Mouse (Mus musculus): ENCODE results near the gene Gm17606. TPM values are rescaled to one million over a fixed set of nuclear protein-coding genes. Genes with fewer than 3 reads are reported as not detected.

Gm17606 gene
- polyA plus RNA-seq, 1 experiment from 2014 or later = not detected

DNA sequence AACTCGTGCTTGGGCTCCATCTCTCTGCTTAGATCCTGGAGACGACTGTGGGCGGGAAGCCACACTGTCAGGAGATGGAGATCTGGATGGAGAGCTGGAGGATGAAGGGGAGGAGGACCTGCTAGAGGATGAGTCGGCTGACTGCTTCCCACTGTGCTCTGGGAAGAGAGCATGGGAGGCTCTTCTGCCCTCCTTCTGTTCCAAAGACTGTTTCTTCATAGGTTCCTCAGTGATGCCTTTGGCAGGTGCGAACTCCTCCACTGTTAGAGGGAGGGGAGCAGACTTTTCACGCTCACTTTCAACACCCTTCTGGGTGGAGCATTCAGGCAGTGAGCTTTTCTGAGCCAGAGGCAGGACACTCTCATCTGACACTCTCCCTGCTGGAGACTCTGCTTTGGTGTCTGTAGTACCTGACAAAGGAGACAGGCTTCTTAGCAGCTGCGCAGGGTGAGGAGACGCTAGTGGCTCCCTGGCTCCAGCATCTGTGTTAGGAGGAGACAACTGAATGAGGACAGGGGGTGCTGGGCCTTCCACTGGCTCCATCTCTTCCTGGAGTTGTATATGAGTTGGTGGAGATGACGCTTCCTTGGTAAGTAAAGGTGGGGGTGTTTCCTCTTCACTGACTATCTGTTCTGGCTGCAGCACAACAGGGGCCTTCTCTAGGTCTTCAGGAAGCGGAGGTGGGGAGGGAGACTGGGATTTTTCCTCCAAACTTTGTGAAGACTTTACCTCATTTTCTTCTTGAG, 23.9 kb downstream of the Gm17606 start:
- H3K36me3 ChIP-seq (ENCODE audit: control insufficient read depth, insufficient read depth) = peaks cover 76% of the 10 kb centered on the region
- H3K4me3 ChIP-seq (ENCODE audit: low read length) = no peak overlapping the region
- H3K4me1 ChIP-seq (ENCODE audit: control insufficient read depth, insufficient read depth, low read length) = no peaks in the 10 kb centered on the region
- no peaks in the 10 kb centered on the region for H3K9me3 ChIP-seq (replicated peaks; ENCODE audit: control insufficient read depth, low read length)
- 86% methylated on average over 10 of the region's 10 CpGs for WGBS
- no peaks in the 10 kb centered on the region for H3K27me3 ChIP-seq (ENCODE audit: control insufficient read depth, insufficient read depth, low read length)
- no peak overlapping the region for H3K27ac ChIP-seq (ENCODE audit: low read length)
- ATAC-seq (replicated peaks; ENCODE audit: extremely low read depth, insufficient read depth, low FRiP score) = no peak
- no peak overlapping the region for H3K4me2 ChIP-seq (ENCODE audit: low read depth, low read length)
- H3K9ac ChIP-seq (ENCODE audit: low read length) = no peak overlapping the region

DNA sequence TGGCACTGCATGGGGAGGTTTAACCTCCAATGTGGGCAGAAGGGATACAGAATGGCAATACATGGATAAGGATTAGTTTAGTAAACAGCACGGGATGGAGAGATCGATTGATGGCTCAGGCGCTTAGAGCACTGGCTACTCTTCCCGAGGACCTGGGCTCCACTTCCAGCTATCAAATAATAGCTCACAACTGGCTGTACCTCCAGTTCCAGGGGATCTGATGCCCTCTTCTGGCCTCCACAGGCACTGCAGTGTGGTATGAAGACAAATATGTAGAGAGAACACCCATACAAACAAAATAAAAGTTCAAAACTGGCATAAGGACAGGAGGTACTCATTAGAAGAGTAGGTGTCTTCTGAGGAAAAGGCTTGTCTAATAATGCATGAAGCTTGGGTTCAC, 28.6 kb downstream of the Gm17606 start:
- ATAC-seq (replicated peaks; ENCODE audit: extremely low read depth, insufficient read depth, low FRiP score) = no peak
- WGBS = 80% methylated on average over 4 of the region's 4 CpGs
- no peak overlapping the region for H3K4me3 ChIP-seq (ENCODE audit: low read length)
- no peaks in the 10 kb centered on the region for H3K4me1 ChIP-seq (ENCODE audit: control insufficient read depth, insufficient read depth, low read length)
- H3K9ac ChIP-seq (ENCODE audit: low read length) = no peak overlapping the region
- no peak overlapping the region for H3K27ac ChIP-seq (ENCODE audit: low read length)
- peaks cover 48% of the 10 kb centered on the region for H3K36me3 ChIP-seq (ENCODE audit: control insufficient read depth, insufficient read depth)
- H3K9me3 ChIP-seq (replicated peaks; ENCODE audit: control insufficient read depth, low read length) = no peaks in the 10 kb centered on the region
- no peak overlapping the region for H3K4me2 ChIP-seq (ENCODE audit: low read depth, low read length)
- H3K27me3 ChIP-seq (ENCODE audit: control insufficient read depth, insufficient read depth, low read length) = no peaks in the 10 kb centered on the region

DNA sequence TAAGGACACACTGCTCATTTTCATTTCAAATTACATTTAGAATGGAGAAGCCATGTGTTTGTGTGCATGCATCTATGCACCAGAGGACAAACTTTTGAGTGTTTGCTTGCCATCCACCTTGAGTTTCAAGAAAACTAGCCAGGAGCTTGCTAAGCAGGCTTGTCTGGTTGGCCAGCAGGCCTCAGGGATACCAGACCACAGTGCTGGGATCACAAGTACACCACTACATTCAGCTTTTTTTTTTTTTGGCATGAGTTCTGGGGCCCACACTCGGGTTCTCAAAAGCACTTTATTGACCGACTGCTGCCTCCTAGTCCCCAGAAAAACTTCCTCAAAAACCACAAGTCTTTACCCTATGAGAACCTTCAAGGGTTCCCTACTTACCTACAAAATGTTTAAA, 33.6 kb downstream of the Gm17606 start:
- no peak overlapping the region for H3K27ac ChIP-seq (ENCODE audit: low read length)
- no peak overlapping the region for H3K4me3 ChIP-seq (ENCODE audit: low read length)
- H3K9me3 ChIP-seq (replicated peaks; ENCODE audit: control insufficient read depth, low read length) = no peaks in the 10 kb centered on the region
- no peak overlapping the region for H3K4me2 ChIP-seq (ENCODE audit: low read depth, low read length)
- 57% methylated on average over 2 of the region's 2 CpGs for WGBS
- no peak for ATAC-seq (replicated peaks; ENCODE audit: extremely low read depth, insufficient read depth, low FRiP score)
- H3K27me3 ChIP-seq (ENCODE audit: control insufficient read depth, insufficient read depth, low read length) = no peaks in the 10 kb centered on the region
- H3K4me1 ChIP-seq (ENCODE audit: control insufficient read depth, insufficient read depth, low read length) = peaks cover 3% of the 10 kb centered on the region; the same call in 1 of the 2 replicates
- H3K9ac ChIP-seq (ENCODE audit: low read length) = no peak overlapping the region
- peaks cover 38% of the 10 kb centered on the region for H3K36me3 ChIP-seq (ENCODE audit: control insufficient read depth, insufficient read depth)

- H3K27ac ChIP-seq (ENCODE audit: low read length) = no peak overlapping the region
- H3K4me2 ChIP-seq (ENCODE audit: low read depth, low read length) = no peak overlapping the region
- H3K9ac ChIP-seq (ENCODE audit: low read length) = no peak overlapping the region
- no peaks in the 10 kb centered on the region for H3K27me3 ChIP-seq (ENCODE audit: control insufficient read depth, insufficient read depth, low read length)
- H3K4me3 ChIP-seq (ENCODE audit: low read length) = no peak overlapping the region
- peaks cover 40% of the 10 kb centered on the region for H3K36me3 ChIP-seq (ENCODE audit: control insufficient read depth, insufficient read depth)
- H3K9me3 ChIP-seq (replicated peaks; ENCODE audit: control insufficient read depth, low read length) = no peaks in the 10 kb centered on the region
- H3K4me1 ChIP-seq (ENCODE audit: control insufficient read depth, insufficient read depth, low read length) = peaks cover 3% of the 10 kb centered on the region; the same call in 1 of the 2 replicates
- ATAC-seq (replicated peaks; ENCODE audit: extremely low read depth, insufficient read depth, low FRiP score) = no peak
- WGBS = 83% methylated on average over 5 of the region's 5 CpGs
Measured at GRCm38 (mm10) chr14:54676290-54676689, 35.5 kb downstream of the Gm17606 start.

DNA sequence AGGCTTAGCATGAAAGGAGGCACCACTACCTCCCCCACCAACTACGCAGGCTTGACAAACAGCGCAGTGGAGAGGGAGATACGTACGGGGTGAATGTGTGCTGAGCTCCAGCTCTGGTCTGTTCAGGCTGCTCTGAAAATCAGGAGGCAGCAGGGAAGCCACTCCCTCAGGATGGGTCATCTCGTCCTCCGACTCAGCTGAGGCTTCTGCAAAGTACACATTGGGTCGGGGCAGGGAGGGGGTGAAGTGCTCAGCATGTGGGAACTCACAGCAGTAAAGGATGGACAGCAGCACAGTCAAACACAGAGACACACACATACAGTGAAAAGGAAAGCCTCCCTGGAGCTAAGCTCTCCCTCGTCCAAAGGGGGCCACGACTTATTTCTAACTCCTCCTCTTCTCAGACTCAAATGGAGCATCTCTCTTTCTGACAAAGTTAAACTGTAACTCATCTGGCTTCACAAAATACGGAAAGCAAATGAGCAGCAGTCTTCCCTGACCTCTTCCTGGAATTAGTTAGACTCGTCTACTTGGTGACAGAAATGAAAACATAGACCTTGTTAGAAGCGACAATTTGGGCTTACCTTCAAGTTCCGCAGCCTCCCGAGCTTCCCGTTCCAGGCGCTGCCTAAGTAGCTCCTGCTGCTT, 38.0 kb downstream of the Gm17606 start:
- Histone ChIP-seq H3K9me3 (replicated peaks; ENCODE audit: control insufficient read depth, low read length) (no peaks in the 10 kb centered on the region), H3K27me3 (ENCODE audit: control insufficient read depth, insufficient read depth, low read length) (no peaks in the 10 kb centered on the region), H3K27ac (ENCODE audit: low read length) (no peak overlapping the region), H3K36me3 (ENCODE audit: control insufficient read depth, insufficient read depth) (peaks cover 36% of the 10 kb centered on the region), H3K4me3 (ENCODE audit: low read length) (no peak overlapping the region), H3K9ac (ENCODE audit: low read length) (no peak overlapping the region), H3K4me1 (ENCODE audit: control insufficient read depth, insufficient read depth, low read length) (peaks cover 5% of the 10 kb centered on the region; the same call in 1 of the 2 replicates), H3K4me2 (ENCODE audit: low read depth, low read length) (no peak overlapping the region)
- no peak for ATAC-seq (replicated peaks; ENCODE audit: extremely low read depth, insufficient read depth, low FRiP score)
- 86% methylated on average over 16 of the region's 16 CpGs for WGBS

- H3K27ac ChIP-seq (ENCODE audit: low read length) = no peak overlapping the region
- H3K27me3 ChIP-seq (ENCODE audit: control insufficient read depth, insufficient read depth, low read length) = no peaks in the 10 kb centered on the region
- no peak overlapping the region for H3K4me2 ChIP-seq (ENCODE audit: low read depth, low read length)
- H3K36me3 ChIP-seq (ENCODE audit: control insufficient read depth, insufficient read depth) = peaks cover 24% of the 10 kb centered on the region
- H3K9ac ChIP-seq (ENCODE audit: low read length) = no peak overlapping the region
- ATAC-seq (replicated peaks; ENCODE audit: extremely low read depth, insufficient read depth, low FRiP score) = no peak
- no peaks in the 10 kb centered on the region for H3K9me3 ChIP-seq (replicated peaks; ENCODE audit: control insufficient read depth, low read length)
- 84% methylated on average over 3 of the region's 3 CpGs for WGBS
- no peak overlapping the region for H3K4me3 ChIP-seq (ENCODE audit: low read length)
- peaks cover 13% of the 10 kb centered on the region for H3K4me1 ChIP-seq (ENCODE audit: control insufficient read depth, insufficient read depth, low read length)
Measured at GRCm38 (mm10) chr14:54682396-54682795, 41.6 kb downstream of the Gm17606 start.

DNA sequence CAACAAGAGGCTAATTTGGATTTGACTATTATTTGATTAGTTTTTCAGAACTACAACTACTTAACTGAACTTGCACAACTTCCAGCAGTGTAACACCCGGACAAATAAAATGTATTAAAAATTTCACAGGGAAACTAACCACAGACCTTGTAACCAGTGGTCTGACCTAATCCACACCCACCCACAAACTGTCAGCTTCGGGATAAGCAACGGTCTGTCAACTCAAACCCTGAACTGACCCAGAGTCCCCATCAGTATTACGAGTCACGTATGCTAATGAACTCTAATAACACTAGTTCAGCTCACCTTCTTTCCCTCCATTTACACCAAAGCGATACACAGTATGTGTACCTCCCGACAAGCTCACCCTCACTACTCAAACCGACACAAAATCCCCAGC, 44.7 kb downstream of the Gm17606 start:
- H3K4me3 ChIP-seq (ENCODE audit: low read length) = peak overlapping the region; percentile 96
- H3K4me2 ChIP-seq (ENCODE audit: low read depth, low read length) = peak overlapping the region; percentile 92
- H3K27me3 ChIP-seq (ENCODE audit: control insufficient read depth, insufficient read depth, low read length) = no peaks in the 10 kb centered on the region
- peak overlapping the region; percentile 100 for H3K9ac ChIP-seq (ENCODE audit: low read length)
- peaks cover 27% of the 10 kb centered on the region for H3K4me1 ChIP-seq (ENCODE audit: control insufficient read depth, insufficient read depth, low read length)
- no peaks in the 10 kb centered on the region for H3K9me3 ChIP-seq (replicated peaks; ENCODE audit: control insufficient read depth, low read length)
- peaks cover 19% of the 10 kb centered on the region for H3K36me3 ChIP-seq (ENCODE audit: control insufficient read depth, insufficient read depth)
- ATAC-seq (replicated peaks; ENCODE audit: extremely low read depth, insufficient read depth, low FRiP score) = no peak
- H3K27ac ChIP-seq (ENCODE audit: low read length) = peak overlapping the region; percentile 99
- 8% methylated on average over 8 of the region's 8 CpGs for WGBS

DNA sequence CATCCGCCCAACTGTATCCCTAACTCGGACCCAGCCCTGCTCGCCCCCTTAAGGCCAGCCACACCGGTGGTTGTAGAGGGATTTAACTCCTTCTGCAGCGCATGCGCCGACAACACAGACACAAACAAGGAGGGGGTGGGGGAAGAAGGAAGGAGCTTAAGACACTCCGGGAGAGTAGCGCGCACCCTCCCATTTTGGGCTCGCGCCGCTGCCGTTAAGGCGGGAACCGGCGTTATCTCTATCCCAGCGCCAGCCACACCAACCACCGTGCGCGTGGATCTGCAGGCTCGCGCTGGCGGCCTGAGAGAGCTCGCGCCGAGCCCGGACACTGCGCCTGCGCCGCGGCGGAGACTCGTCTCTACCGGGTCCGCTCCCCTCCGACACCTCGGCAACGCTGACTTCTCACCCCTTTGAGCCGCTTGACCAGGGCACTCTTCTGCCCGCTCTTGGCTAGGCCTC, 45.3 kb downstream of the Gm17606 start, which contains the start of gene 1700123O20Rik:
Gene 1700123O20Rik, plus strand, starts transcription at position 154 of the 459 bp plus-strand sequence.
- 0% methylated on average over 41 of the region's 41 CpGs for WGBS

DNA sequence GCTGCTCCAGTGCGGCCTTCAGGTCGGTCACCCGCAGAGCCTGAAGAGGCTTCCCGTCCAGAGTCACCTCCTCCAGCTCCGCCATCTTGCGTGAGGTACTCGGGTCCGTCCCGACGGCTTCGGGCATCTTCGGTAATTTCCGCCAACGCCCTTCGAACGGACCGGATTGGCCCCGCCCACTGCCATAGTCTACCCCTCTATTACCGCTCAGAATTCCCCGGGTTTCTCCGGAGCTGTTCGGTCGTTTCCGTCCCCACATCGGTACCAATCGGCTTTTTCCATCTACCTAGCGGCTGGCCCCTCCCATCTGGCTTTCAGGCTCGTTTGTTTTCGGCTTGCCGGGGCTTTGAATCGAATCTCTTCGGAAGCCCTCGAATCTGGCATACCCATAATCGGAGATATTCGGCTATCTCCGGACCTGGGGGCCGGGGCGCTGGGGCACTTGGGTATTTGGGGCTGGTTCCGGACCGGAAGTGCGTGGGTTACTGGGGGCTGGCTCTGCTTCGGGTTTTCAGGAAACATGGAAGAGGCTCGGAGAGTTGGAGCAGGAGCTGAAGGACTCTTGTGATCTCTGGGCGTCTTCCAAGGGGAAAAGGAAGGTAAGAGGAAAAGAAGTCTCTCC, 45.9 kb downstream of the Gm17606 start, which contains the start of gene Acin1:
Gene Acin1, minus strand, starts transcription at position 410 of the 622 bp plus-strand sequence.
- Histone ChIP-seq H3K4me1 (ENCODE audit: control insufficient read depth, insufficient read depth, low read length) (peaks cover 27% of the 10 kb centered on the region), H3K9me3 (replicated peaks; ENCODE audit: control insufficient read depth, low read length) (no peaks in the 10 kb centered on the region), H3K27me3 (ENCODE audit: control insufficient read depth, insufficient read depth, low read length) (no peaks in the 10 kb centered on the region), H3K27ac (ENCODE audit: low read length) (peak within 1 kb of the TSS; percentile 99), H3K4me3 (ENCODE audit: low read length) (peak within 1 kb of the TSS; percentile 96), H3K36me3 (ENCODE audit: control insufficient read depth, insufficient read depth) (peaks cover 19% of the 10 kb centered on the region), H3K9ac (ENCODE audit: low read length) (peak within 1 kb of the TSS; percentile 100), H3K4me2 (ENCODE audit: low read depth, low read length) (peak within 1 kb of the TSS; percentile 92)
- ATAC-seq (replicated peaks; ENCODE audit: extremely low read depth, insufficient read depth, low FRiP score) = peak; percentile 97
- WGBS = 0% methylated on average over 44 of the region's 44 CpGs

More for the DNA sequence above, 45.3 kb downstream of the Gm17606 start, which contains the start of gene 1700123O20Rik:
- H3K4me1 ChIP-seq (ENCODE audit: control insufficient read depth, insufficient read depth, low read length) = peaks cover 27% of the 10 kb centered on the region
- H3K36me3 ChIP-seq (ENCODE audit: control insufficient read depth, insufficient read depth) = peaks cover 19% of the 10 kb centered on the region
- H3K9me3 ChIP-seq (replicated peaks; ENCODE audit: control insufficient read depth, low read length) = no peaks in the 10 kb centered on the region
- H3K4me2 ChIP-seq (ENCODE audit: low read depth, low read length) = peak within 1 kb of the TSS; percentile 92
- peak within 1 kb of the TSS; percentile 100 for H3K9ac ChIP-seq (ENCODE audit: low read length)
- H3K27me3 ChIP-seq (ENCODE audit: control insufficient read depth, insufficient read depth, low read length) = no peaks in the 10 kb centered on the region
- H3K4me3 ChIP-seq (ENCODE audit: low read length) = peak within 1 kb of the TSS; percentile 96
- peak; percentile 72 for ATAC-seq (replicated peaks; ENCODE audit: extremely low read depth, insufficient read depth, low FRiP score)
- H3K27ac ChIP-seq (ENCODE audit: low read length) = peak within 1 kb of the TSS; percentile 99

Data from heart, embryonic 16.5 days (tissue).